Mouse (Mus musculus): ENCODE results near the gene Gpr142. TPM values are rescaled to one million over a fixed set of nuclear protein-coding genes. Genes with fewer than 3 reads are reported as not detected.

Gpr142 gene
- not detected in 2 replicates for polyA plus RNA-seq (2015; fragmentation: Nextera tagmentation; extraction: Ambion mirVana)

- H3K4me1 ChIP-seq (replicated peaks): peaks cover 50% of the 10 kb centered on the region
- no peaks in the 10 kb centered on the region for H3K27me3 ChIP-seq
- H3K4me3 ChIP-seq (replicated peaks): no peak within 1 kb of the TSS
- no peak within 1 kb of the TSS for H3K9ac ChIP-seq (replicated peaks)
- no peaks in the 10 kb centered on the region for H3K9me3 ChIP-seq
- 94% methylated on average over 3 of the region's 3 CpGs for WGBS
- no peak within 1 kb of the TSS for H3K27ac ChIP-seq
- no peaks in the 10 kb centered on the region for H3K36me3 ChIP-seq
- H3K4me2 ChIP-seq (replicated peaks): no peak within 1 kb of the TSS
- ATAC-seq: no peak
Observed at GRCm38 (mm10) chr11:114798624-114799023, at the start of gene Gpr142. Gpr142 (plus strand) TSS chr11:114798924.

GRCm38 (mm10) chr11:114764820-114765818, 33.6 kb upstream of the Gpr142 start, which contains the start of gene Kif19a:
Kif19a (plus strand) TSS chr11:114765388.
- Histone ChIP-seq H3K27ac (no peak within 1 kb of the TSS), H3K27me3 (peaks cover 41% of the 10 kb centered on the region), H3K4me2 (replicated peaks) (peak within 1 kb of the TSS; percentile 79), H3K9me3 (no peaks in the 10 kb centered on the region), H3K4me3 (replicated peaks) (peak within 1 kb of the TSS; percentile 47), H3K9ac (replicated peaks) (peak within 1 kb of the TSS; percentile 53), H3K4me1 (replicated peaks) (peaks cover 15% of the 10 kb centered on the region), H3K36me3 (no peaks in the 10 kb centered on the region)
- peak; percentile 76 for ATAC-seq
- WGBS: 2% methylated on average over 51 of the region's 51 CpGs

- H3K36me3 ChIP-seq: no peaks in the 10 kb centered on the region
- H3K4me2 ChIP-seq (replicated peaks): no peak overlapping the region
- H3K4me1 ChIP-seq (replicated peaks): peaks cover 13% of the 10 kb centered on the region
- no peak overlapping the region for H3K27ac ChIP-seq
- peak; percentile 48; the same call in 1 of the 2 replicates for ATAC-seq
- H3K4me3 ChIP-seq (replicated peaks): no peak overlapping the region
- H3K9ac ChIP-seq (replicated peaks): no peak overlapping the region
- H3K27me3 ChIP-seq: peaks cover 23% of the 10 kb centered on the region
- H3K9me3 ChIP-seq: no peaks in the 10 kb centered on the region
- WGBS: 43% methylated on average over 6 of the region's 6 CpGs
Observed at GRCm38 (mm10) chr11:114769911-114770310, 28.8 kb upstream of the Gpr142 start.

GRCm38 (mm10) chr11:114771896-114772295, 26.8 kb upstream of the Gpr142 start:
- H3K4me1 ChIP-seq (replicated peaks): peaks cover 8% of the 10 kb centered on the region
- no peak overlapping the region for H3K27ac ChIP-seq
- no peak overlapping the region for H3K4me3 ChIP-seq (replicated peaks)
- no peaks in the 10 kb centered on the region for H3K9me3 ChIP-seq
- no peaks in the 10 kb centered on the region for H3K36me3 ChIP-seq
- H3K9ac ChIP-seq (replicated peaks): no peak overlapping the region
- no peak for ATAC-seq
- no peak overlapping the region for H3K4me2 ChIP-seq (replicated peaks)
- 61% methylated on average over 2 of the region's 2 CpGs for WGBS
- peaks cover 5% of the 10 kb centered on the region; the same call in 1 of the 2 replicates for H3K27me3 ChIP-seq

GRCm38 (mm10) chr11:114780076-114780475, 18.6 kb upstream of the Gpr142 start:
- ATAC-seq: no peak
- 29% methylated on average over 9 of the region's 9 CpGs for WGBS

GRCm38 (mm10) chr11:114785892-114786291, 12.8 kb upstream of the Gpr142 start:
- H3K4me1 ChIP-seq (replicated peaks): peaks cover 30% of the 10 kb centered on the region
- no peak for ATAC-seq
- 57% methylated on average over 10 of the region's 10 CpGs for WGBS
- H3K27ac ChIP-seq: no peak overlapping the region
- H3K4me3 ChIP-seq (replicated peaks): peak overlapping the region; percentile 31
- H3K4me2 ChIP-seq (replicated peaks): peak overlapping the region; percentile 59
- H3K9ac ChIP-seq (replicated peaks): peak overlapping the region; percentile 47; the same call in 1 of the 2 replicates
- no peaks in the 10 kb centered on the region for H3K36me3 ChIP-seq
- no peaks in the 10 kb centered on the region for H3K9me3 ChIP-seq
- peaks cover 53% of the 10 kb centered on the region for H3K27me3 ChIP-seq

More at GRCm38 (mm10) chr11:114780076-114780475, 18.6 kb upstream of the Gpr142 start:
- Histone ChIP-seq H3K4me1 (replicated peaks) (peaks cover 19% of the 10 kb centered on the region), H3K9ac (replicated peaks) (no peak overlapping the region), H3K36me3 (no peaks in the 10 kb centered on the region), H3K4me3 (replicated peaks) (no peak overlapping the region), H3K27me3 (peaks cover 8% of the 10 kb centered on the region), H3K27ac (no peak overlapping the region), H3K9me3 (no peaks in the 10 kb centered on the region), H3K4me2 (replicated peaks) (no peak overlapping the region)

GRCm38 (mm10) chr11:114786326-114786725, 12.4 kb upstream of the Gpr142 start:
- H3K27ac ChIP-seq: no peak overlapping the region
- peaks cover 33% of the 10 kb centered on the region for H3K4me1 ChIP-seq (replicated peaks)
- H3K9me3 ChIP-seq: no peaks in the 10 kb centered on the region
- peak overlapping the region; percentile 59 for H3K4me2 ChIP-seq (replicated peaks)
- peak overlapping the region; percentile 47 for H3K9ac ChIP-seq (replicated peaks)
- under 1% methylated on average over 43 of the region's 43 CpGs for WGBS
- ATAC-seq: peak; percentile 75
- peak overlapping the region; percentile 31 for H3K4me3 ChIP-seq (replicated peaks)
- peaks cover 56% of the 10 kb centered on the region for H3K27me3 ChIP-seq
- H3K36me3 ChIP-seq: no peaks in the 10 kb centered on the region

- H3K27me3 ChIP-seq: peaks cover 67% of the 10 kb centered on the region
- ATAC-seq: no peak
- H3K9ac ChIP-seq (replicated peaks): no peak overlapping the region
- H3K4me2 ChIP-seq (replicated peaks): no peak overlapping the region
- peaks cover 46% of the 10 kb centered on the region for H3K4me1 ChIP-seq (replicated peaks)
- no peaks in the 10 kb centered on the region for H3K36me3 ChIP-seq
- H3K4me3 ChIP-seq (replicated peaks): no peak overlapping the region
- 81% methylated on average over 3 of the region's 3 CpGs for WGBS
- no peak overlapping the region for H3K27ac ChIP-seq
- H3K9me3 ChIP-seq: no peaks in the 10 kb centered on the region
Observed at GRCm38 (mm10) chr11:114787611-114788010, 11.1 kb upstream of the Gpr142 start.

- Histone ChIP-seq H3K9ac (replicated peaks) (peak overlapping the region; percentile 48; the same call in 1 of the 2 replicates), H3K27me3 (peaks cover 69% of the 10 kb centered on the region), H3K4me3 (replicated peaks) (peak overlapping the region; percentile 18), H3K4me2 (replicated peaks) (peak overlapping the region; percentile 45), H3K9me3 (no peaks in the 10 kb centered on the region), H3K27ac (no peak overlapping the region), H3K4me1 (replicated peaks) (peaks cover 61% of the 10 kb centered on the region), H3K36me3 (no peaks in the 10 kb centered on the region)
- 14% methylated on average over 30 of the region's 30 CpGs for WGBS
- ATAC-seq: peak; percentile 67
Observed at GRCm38 (mm10) chr11:114789061-114789714, 9.5 kb upstream of the Gpr142 start.

GRCm38 (mm10) chr11:114789716-114790115, 9.0 kb upstream of the Gpr142 start:
- ATAC-seq: no peak
- peaks cover 63% of the 10 kb centered on the region for H3K27me3 ChIP-seq
- H3K4me1 ChIP-seq (replicated peaks): peaks cover 67% of the 10 kb centered on the region
- no peak overlapping the region for H3K9ac ChIP-seq (replicated peaks)
- no peaks in the 10 kb centered on the region for H3K36me3 ChIP-seq
- H3K4me3 ChIP-seq (replicated peaks): no peak overlapping the region
- H3K27ac ChIP-seq: no peak overlapping the region
- no peaks in the 10 kb centered on the region for H3K9me3 ChIP-seq
- no peak overlapping the region for H3K4me2 ChIP-seq (replicated peaks)
- 66% methylated on average over 9 of the region's 9 CpGs for WGBS

- ATAC-seq: no peak
- Histone ChIP-seq H3K4me1 (replicated peaks) (peaks cover 71% of the 10 kb centered on the region), H3K9me3 (no peaks in the 10 kb centered on the region), H3K9ac (replicated peaks) (no peak overlapping the region), H3K4me2 (replicated peaks) (no peak overlapping the region), H3K27ac (no peak overlapping the region), H3K27me3 (peaks cover 59% of the 10 kb centered on the region), H3K4me3 (replicated peaks) (no peak overlapping the region), H3K36me3 (no peaks in the 10 kb centered on the region)
- 84% methylated on average over 12 of the region's 12 CpGs for WGBS
Observed at GRCm38 (mm10) chr11:114790171-114790570, 8.6 kb upstream of the Gpr142 start.

GRCm38 (mm10) chr11:114790841-114791240, 7.9 kb upstream of the Gpr142 start:
- no peak overlapping the region for H3K4me3 ChIP-seq (replicated peaks)
- H3K4me2 ChIP-seq (replicated peaks): peak overlapping the region; percentile 82
- no peaks in the 10 kb centered on the region for H3K9me3 ChIP-seq
- peaks cover 53% of the 10 kb centered on the region for H3K27me3 ChIP-seq
- no peaks in the 10 kb centered on the region for H3K36me3 ChIP-seq
- H3K27ac ChIP-seq: no peak overlapping the region
- 46% methylated on average over 4 of the region's 4 CpGs for WGBS
- H3K4me1 ChIP-seq (replicated peaks): peaks cover 76% of the 10 kb centered on the region
- no peak for ATAC-seq
- H3K9ac ChIP-seq (replicated peaks): 0 out of 2 replicates have a peak overlapping the region, but pooled peaks have one; percentile 67

Data from midbrain, embryonic 13.5 days (tissue).